Mouse (Mus musculus): ENCODE measurements around the gene Stard3nl.

DNA sequence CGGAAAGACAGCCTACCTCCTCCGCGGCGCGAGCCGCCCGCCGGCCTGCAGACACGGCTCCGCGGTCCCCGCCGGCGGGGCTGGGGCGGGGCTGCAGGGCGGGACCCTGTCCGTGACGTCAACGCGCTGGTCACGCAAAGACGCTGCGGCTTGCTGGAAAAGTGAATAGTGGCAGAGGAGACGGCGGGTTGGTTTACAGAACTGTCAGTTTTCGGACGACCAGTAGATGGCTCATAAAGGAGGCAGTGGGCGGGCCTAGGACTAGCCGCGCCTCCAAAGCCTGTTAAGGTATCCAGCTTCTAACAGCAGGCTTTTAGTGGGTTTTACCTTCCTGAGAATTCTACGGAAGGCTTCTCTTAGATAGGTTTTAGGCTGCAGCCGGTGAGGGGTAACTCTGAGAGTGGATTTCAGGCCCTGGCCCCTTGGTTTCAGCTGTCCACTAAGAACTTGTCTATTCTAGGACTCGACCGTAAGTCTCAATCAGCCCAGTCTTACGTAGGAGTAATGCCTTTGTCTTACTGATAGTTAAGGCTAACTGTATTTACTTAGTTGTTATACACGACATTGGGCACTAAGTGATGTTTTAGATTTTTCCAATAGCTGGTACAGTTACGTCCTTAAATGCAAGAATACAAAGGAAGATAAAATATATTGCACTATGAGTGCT lies at the start of gene Stard3nl:
- TF ChIP-seq CTCF (IDR thresholded peaks at IDR 0.05; ENCODE audit: insufficient read depth, low read length) (no peak), POLR2A (IDR thresholded peaks at IDR 0.05; ENCODE audit: borderline replicate concordance, extremely low read depth, low read depth, low read length) (no peak)

All from lung, adult 2 months (tissue).